Mouse (Mus musculus): ENCODE measurements around the gene Mki67. TPM values are rescaled to one million over a fixed set of nuclear protein-coding genes. Genes with fewer than 3 reads are reported as not detected.
"Not testable (repeated sequence)": the region's sequence is repeated elsewhere in the genome, so short reads cannot be mapped to it uniquely, and the experiment has no call there.

Gene Mki67
- polyA plus RNA-seq, 1 experiment from 2014 or later: 55.7 TPM

DNA sequence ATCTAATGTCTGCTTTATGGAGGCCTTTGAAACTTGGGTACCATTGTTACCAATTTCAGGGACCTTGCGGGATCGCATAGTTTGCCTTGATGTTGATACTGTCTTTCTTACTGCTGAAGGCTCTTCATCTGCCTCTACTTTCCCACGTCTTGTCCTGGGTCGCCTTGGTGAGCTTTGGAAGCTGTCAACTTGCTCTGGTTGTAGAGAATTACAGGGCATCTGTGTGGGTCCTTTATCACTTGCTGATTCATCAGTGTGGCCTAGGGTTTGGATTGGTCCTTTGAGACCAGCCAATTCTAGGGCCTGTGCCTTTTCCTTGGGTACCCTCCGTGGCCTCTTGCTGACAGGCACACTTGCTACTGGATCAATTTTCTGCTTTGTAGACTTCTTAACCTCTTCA is 21.4 kb downstream of the Mki67 start:
- peaks cover 99% of the 10 kb centered on the region for H3K36me3 ChIP-seq (ENCODE audit: control insufficient read depth, insufficient read depth, low read length)
- H3K27ac ChIP-seq (ENCODE audit: low read depth): no peak overlapping the region
- H3K27me3 ChIP-seq (replicated peaks; ENCODE audit: control insufficient read depth, insufficient read depth, low read length): no peaks in the 10 kb centered on the region
- ATAC-seq (replicated peaks; ENCODE audit: low FRiP score, low TSS enrichment, low read depth): no peak
- WGBS: 91% methylated on average over 5 of the region's 5 CpGs
- no peak for DNase-seq (ENCODE audit: low spot score)
- H3K4me3 ChIP-seq (ENCODE audit: low read depth, low read length): no peak overlapping the region
- H3K9me3 ChIP-seq (ENCODE audit: control insufficient read depth, low read length): no peaks in the 10 kb centered on the region
- 0 out of 2 replicates have a peak, but pooled peaks cover 5% of the 10 kb centered on the region for H3K4me1 ChIP-seq (replicated peaks; ENCODE audit: control insufficient read depth, insufficient read depth, low read length)
- no peak overlapping the region for H3K4me2 ChIP-seq (ENCODE audit: low read length)
- H3K9ac ChIP-seq (ENCODE audit: low read length): no peak overlapping the region

DNA sequence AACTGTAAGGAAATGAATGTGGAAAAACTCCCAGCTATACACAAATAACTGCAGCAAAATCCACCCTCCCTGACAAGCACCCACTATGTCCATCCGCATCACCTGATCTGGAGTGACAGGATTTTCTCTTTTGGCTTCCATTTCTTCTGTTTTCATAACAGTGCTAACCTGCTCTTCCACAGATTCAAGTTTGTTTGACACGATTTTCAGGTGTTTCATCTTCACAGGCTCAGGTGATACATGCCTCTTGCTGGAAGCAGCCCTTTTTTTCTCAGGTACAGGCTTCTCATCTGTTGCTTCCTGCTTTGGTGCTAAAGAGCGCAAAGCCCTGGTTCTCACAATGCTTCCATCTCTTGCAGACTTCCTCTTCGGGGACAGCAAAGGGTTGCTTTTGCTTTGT is 22.0 kb downstream of the Mki67 start:
- H3K27ac ChIP-seq (ENCODE audit: low read depth): no peak overlapping the region
- H3K4me2 ChIP-seq (ENCODE audit: low read length): no peak overlapping the region
- H3K9ac ChIP-seq (ENCODE audit: low read length): no peak overlapping the region
- DNase-seq (ENCODE audit: low spot score) (no peak), ATAC-seq (replicated peaks; ENCODE audit: low FRiP score, low TSS enrichment, low read depth) (no peak)
- H3K4me1 ChIP-seq (replicated peaks; ENCODE audit: control insufficient read depth, insufficient read depth, low read length): 0 out of 2 replicates have a peak, but pooled peaks cover 5% of the 10 kb centered on the region
- H3K36me3 ChIP-seq (ENCODE audit: control insufficient read depth, insufficient read depth, low read length): peaks cover 99% of the 10 kb centered on the region
- 91% methylated on average over 4 of the region's 4 CpGs for WGBS
- no peaks in the 10 kb centered on the region for H3K27me3 ChIP-seq (replicated peaks; ENCODE audit: control insufficient read depth, insufficient read depth, low read length)
- H3K9me3 ChIP-seq (ENCODE audit: control insufficient read depth, low read length): no peaks in the 10 kb centered on the region
- no peak overlapping the region for H3K4me3 ChIP-seq (ENCODE audit: low read depth, low read length)

DNA sequence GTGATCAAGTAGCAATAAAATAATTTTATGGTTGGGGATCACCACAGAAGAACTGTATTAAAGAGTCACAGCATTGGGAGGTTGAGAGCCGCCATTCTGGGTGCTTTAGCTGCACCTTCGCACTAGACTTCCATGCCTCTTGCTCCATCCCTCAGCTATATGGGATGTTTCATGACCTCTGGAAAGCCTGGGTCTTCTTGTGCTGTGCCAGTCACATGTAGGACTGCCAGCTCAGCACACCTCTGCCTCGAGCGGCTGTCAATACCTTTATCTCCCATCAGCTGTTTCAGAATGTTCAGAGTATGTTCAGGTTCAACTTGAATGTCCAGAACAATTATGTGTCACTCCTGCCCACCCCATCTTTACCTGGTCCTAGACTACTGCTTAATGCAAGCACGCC is 24.2 kb downstream of the Mki67 start:
- H3K27ac ChIP-seq (ENCODE audit: low read depth): no peak overlapping the region
- WGBS: 92% methylated on average over 5 of the region's 5 CpGs
- no peak for DNase-seq (ENCODE audit: low spot score)
- no peak overlapping the region for H3K4me2 ChIP-seq (ENCODE audit: low read length)
- no peak overlapping the region for H3K9ac ChIP-seq (ENCODE audit: low read length)
- H3K9me3 ChIP-seq (ENCODE audit: control insufficient read depth, low read length): no peaks in the 10 kb centered on the region
- ATAC-seq (replicated peaks; ENCODE audit: low FRiP score, low TSS enrichment, low read depth): no peak
- no peaks in the 10 kb centered on the region for H3K27me3 ChIP-seq (replicated peaks; ENCODE audit: control insufficient read depth, insufficient read depth, low read length)
- peaks cover 99% of the 10 kb centered on the region for H3K36me3 ChIP-seq (ENCODE audit: control insufficient read depth, insufficient read depth, low read length)
- no peaks in the 10 kb centered on the region for H3K4me1 ChIP-seq (replicated peaks; ENCODE audit: control insufficient read depth, insufficient read depth, low read length)
- no peak overlapping the region for H3K4me3 ChIP-seq (ENCODE audit: low read depth, low read length)

DNA sequence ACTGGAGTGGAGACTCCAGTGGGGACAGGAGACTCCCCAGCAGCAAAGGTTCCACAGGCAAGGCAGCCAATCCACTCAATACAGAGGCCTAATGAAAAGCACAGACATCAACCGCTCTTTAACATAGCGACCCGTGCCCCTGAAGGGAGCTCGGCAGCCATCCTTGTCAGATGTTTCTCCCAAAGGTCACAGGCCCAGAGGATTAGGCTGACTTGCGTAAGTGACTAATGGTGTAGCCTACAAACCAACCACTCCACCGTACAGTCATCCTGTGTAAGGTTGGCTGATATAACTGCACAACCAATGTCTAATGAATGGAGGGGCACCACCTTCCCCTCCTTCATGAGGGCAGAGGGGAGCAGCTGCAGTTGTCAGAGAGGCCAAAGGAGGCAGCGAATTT is 26.8 kb downstream of the Mki67 start:
- no peak for ATAC-seq (replicated peaks; ENCODE audit: low FRiP score, low TSS enrichment, low read depth)

DNA sequence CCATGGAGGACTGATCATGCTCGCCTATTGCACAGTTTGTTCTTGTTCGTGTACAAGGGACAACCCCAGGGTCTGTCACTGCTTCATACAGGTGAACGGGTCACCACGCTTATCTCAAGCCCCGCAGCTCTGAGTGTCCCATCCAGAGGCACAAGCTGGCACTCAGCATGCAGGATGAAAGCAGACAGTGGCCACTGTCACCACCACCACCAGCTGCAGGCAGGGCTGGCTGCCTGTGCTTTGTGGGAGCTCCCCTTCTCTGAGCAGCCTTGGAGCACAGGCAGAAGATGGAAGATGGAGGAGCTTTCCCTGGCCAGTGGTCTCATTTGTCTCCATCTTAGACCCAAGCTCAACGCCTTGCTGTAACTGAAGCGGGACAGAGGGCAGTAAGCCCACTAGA is 31.2 kb downstream of the Mki67 start:
- H3K9ac ChIP-seq (ENCODE audit: low read length): no peak overlapping the region
- WGBS: 86% methylated on average over 7 of the region's 7 CpGs
- H3K4me1 ChIP-seq (replicated peaks; ENCODE audit: control insufficient read depth, insufficient read depth, low read length): no peaks in the 10 kb centered on the region
- H3K27me3 ChIP-seq (replicated peaks; ENCODE audit: control insufficient read depth, insufficient read depth, low read length): no peaks in the 10 kb centered on the region
- ATAC-seq (replicated peaks; ENCODE audit: low FRiP score, low TSS enrichment, low read depth) (no peak), DNase-seq (ENCODE audit: low spot score) (no peak)
- H3K27ac ChIP-seq (ENCODE audit: low read depth): no peak overlapping the region
- peaks cover 51% of the 10 kb centered on the region for H3K36me3 ChIP-seq (ENCODE audit: control insufficient read depth, insufficient read depth, low read length)
- no peaks in the 10 kb centered on the region for H3K9me3 ChIP-seq (ENCODE audit: control insufficient read depth, low read length)
- no peak overlapping the region for H3K4me2 ChIP-seq (ENCODE audit: low read length)
- no peak overlapping the region for H3K4me3 ChIP-seq (ENCODE audit: low read depth, low read length)

More for the DNA sequence above, 26.8 kb downstream of the Mki67 start:
- DNase-seq (ENCODE audit: low spot score): no peak
- Histone ChIP-seq H3K4me3 (ENCODE audit: low read depth, low read length) (no peak overlapping the region), H3K9ac (ENCODE audit: low read length) (no peak overlapping the region), H3K36me3 (ENCODE audit: control insufficient read depth, insufficient read depth, low read length) (peaks cover 95% of the 10 kb centered on the region), H3K27ac (ENCODE audit: low read depth) (no peak overlapping the region), H3K27me3 (replicated peaks; ENCODE audit: control insufficient read depth, insufficient read depth, low read length) (no peaks in the 10 kb centered on the region), H3K9me3 (ENCODE audit: control insufficient read depth, low read length) (no peaks in the 10 kb centered on the region), H3K4me1 (replicated peaks; ENCODE audit: control insufficient read depth, insufficient read depth, low read length) (no peaks in the 10 kb centered on the region), H3K4me2 (ENCODE audit: low read length) (no peak overlapping the region)
- 94% methylated on average over 7 of the region's 7 CpGs for WGBS

DNA sequence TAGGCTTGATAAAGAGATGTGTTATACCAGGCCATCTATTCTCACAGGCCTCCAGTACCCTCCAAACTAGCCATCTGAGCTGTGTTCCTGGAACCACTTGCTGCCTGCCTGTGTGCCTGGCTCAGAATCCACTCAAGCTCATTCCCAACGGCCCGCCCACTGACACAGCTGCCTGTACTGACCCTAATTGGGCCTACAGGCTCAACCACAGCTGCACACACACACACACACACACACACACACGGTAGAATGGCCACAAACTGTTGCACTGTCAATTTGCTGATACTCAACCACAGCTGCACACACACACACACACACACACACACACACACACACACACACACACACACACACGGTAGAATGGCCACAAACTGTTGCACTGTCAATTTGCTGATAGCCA is 32.1 kb downstream of the Mki67 start:
- ATAC-seq (replicated peaks; ENCODE audit: low FRiP score, low TSS enrichment, low read depth); H3K9me3 ChIP-seq (ENCODE audit: control insufficient read depth, low read length); H3K4me2 ChIP-seq (ENCODE audit: low read length); H3K27me3 ChIP-seq (replicated peaks; ENCODE audit: control insufficient read depth, insufficient read depth, low read length); H3K27ac ChIP-seq (ENCODE audit: low read depth); H3K4me1 ChIP-seq (replicated peaks; ENCODE audit: control insufficient read depth, insufficient read depth, low read length); DNase-seq (ENCODE audit: low spot score); H3K9ac ChIP-seq (ENCODE audit: low read length); H3K4me3 ChIP-seq (ENCODE audit: low read depth, low read length): not testable (repeated sequence)
- H3K36me3 ChIP-seq (ENCODE audit: control insufficient read depth, insufficient read depth, low read length): peaks cover 44% of the 10 kb centered on the region
- WGBS: 65% methylated on average over 4 of the region's 4 CpGs

DNA sequence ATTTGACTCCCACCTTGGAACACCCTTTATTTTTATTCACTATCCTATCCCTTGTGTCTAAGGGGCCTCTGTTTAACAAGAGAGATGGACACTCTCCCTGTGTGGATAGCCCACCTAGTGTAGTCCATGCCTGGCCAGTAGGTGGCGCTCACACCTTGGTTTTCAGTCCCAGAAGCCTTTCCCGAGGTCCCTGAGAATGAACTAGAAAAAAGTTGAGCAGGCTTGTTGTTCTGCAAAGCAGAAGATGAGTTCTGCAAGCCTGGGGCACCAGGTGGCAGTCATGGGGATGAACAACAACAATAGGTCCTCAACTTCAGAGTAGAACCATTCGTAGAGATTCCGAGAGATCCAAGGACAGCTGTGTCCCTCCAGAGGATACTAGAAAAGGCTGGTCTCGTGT is 35.8 kb downstream of the Mki67 start:
- DNase-seq (ENCODE audit: low spot score) (no peak), ATAC-seq (replicated peaks; ENCODE audit: low FRiP score, low TSS enrichment, low read depth) (no peak)
- no peaks in the 10 kb centered on the region for H3K9me3 ChIP-seq (ENCODE audit: control insufficient read depth, low read length)
- H3K9ac ChIP-seq (ENCODE audit: low read length): no peak overlapping the region
- H3K27me3 ChIP-seq (replicated peaks; ENCODE audit: control insufficient read depth, insufficient read depth, low read length): no peaks in the 10 kb centered on the region
- H3K4me2 ChIP-seq (ENCODE audit: low read length): no peak overlapping the region
- H3K4me1 ChIP-seq (replicated peaks; ENCODE audit: control insufficient read depth, insufficient read depth, low read length): no peaks in the 10 kb centered on the region
- H3K27ac ChIP-seq (ENCODE audit: low read depth): no peak overlapping the region
- no peak overlapping the region for H3K4me3 ChIP-seq (ENCODE audit: low read depth, low read length)
- 74% methylated on average over 5 of the region's 5 CpGs for WGBS
- peaks cover 6% of the 10 kb centered on the region for H3K36me3 ChIP-seq (ENCODE audit: control insufficient read depth, insufficient read depth, low read length)

DNA sequence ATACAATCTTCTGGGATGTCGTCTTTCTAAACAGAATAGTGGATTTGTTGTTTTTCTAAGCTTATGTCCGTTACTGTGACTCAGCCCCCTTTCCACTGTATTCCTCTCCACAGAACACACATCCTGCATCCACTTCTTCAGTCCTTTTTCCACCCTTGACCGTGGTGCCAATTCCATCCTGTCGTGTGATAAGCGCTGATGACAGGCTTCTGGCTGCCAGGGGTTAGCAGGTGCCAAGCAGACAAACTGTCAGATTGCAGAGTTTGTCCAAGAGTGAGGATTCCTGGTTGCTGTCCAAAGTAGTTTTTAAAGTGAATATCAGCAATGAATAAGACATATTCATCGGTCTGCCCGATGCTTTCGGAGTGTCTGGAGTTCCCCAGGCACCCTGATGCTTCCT is 39.4 kb downstream of the Mki67 start:
- no peak for DNase-seq (ENCODE audit: low spot score)
- no peak overlapping the region for H3K9ac ChIP-seq (ENCODE audit: low read length)
- no peaks in the 10 kb centered on the region for H3K27me3 ChIP-seq (replicated peaks; ENCODE audit: control insufficient read depth, insufficient read depth, low read length)
- no peak for ATAC-seq (replicated peaks; ENCODE audit: low FRiP score, low TSS enrichment, low read depth)
- H3K9me3 ChIP-seq (ENCODE audit: control insufficient read depth, low read length): no peaks in the 10 kb centered on the region
- 84% methylated on average over 8 of the region's 8 CpGs for WGBS
- H3K36me3 ChIP-seq (ENCODE audit: control insufficient read depth, insufficient read depth, low read length): no peaks in the 10 kb centered on the region
- H3K27ac ChIP-seq (ENCODE audit: low read depth): no peak overlapping the region
- H3K4me1 ChIP-seq (replicated peaks; ENCODE audit: control insufficient read depth, insufficient read depth, low read length): no peaks in the 10 kb centered on the region
- no peak overlapping the region for H3K4me3 ChIP-seq (ENCODE audit: low read depth, low read length)
- no peak overlapping the region for H3K4me2 ChIP-seq (ENCODE audit: low read length)

DNA sequence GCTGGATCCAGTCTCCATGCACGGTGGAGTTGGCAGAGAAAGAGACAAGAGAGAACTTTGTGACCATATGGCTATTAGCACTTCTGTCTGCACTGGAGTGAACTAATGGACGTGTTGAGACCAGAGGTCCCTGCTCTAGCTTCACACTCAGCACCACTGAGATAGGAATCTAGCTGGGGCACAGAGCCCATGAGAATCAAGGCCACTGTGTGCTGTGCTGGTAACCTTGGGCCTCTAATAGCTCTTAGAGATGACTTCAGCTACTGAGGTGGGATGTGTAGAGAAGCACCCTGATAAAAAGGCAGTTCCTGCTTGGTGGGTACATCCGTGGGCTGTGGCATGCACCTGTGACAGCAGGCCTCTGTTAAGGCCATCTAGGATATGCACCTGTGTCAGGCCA is 42.6 kb downstream of the Mki67 start:
- Histone ChIP-seq H3K36me3 (ENCODE audit: control insufficient read depth, insufficient read depth, low read length) (no peaks in the 10 kb centered on the region), H3K4me3 (ENCODE audit: low read depth, low read length) (no peak overlapping the region), H3K4me1 (replicated peaks; ENCODE audit: control insufficient read depth, insufficient read depth, low read length) (no peaks in the 10 kb centered on the region), H3K27me3 (replicated peaks; ENCODE audit: control insufficient read depth, insufficient read depth, low read length) (no peaks in the 10 kb centered on the region), H3K4me2 (ENCODE audit: low read length) (no peak overlapping the region), H3K9ac (ENCODE audit: low read length) (no peak overlapping the region), H3K27ac (ENCODE audit: low read depth) (no peak overlapping the region), H3K9me3 (ENCODE audit: control insufficient read depth, low read length) (no peaks in the 10 kb centered on the region)
- DNase-seq (ENCODE audit: low spot score): no peak
- no peak for ATAC-seq (replicated peaks; ENCODE audit: low FRiP score, low TSS enrichment, low read depth)
- 75% methylated on average over 3 of the region's 3 CpGs for WGBS
